Mouse (Mus musculus): ENCODE measurements around the gene Wdhd1. TPM values are rescaled to one million over a fixed set of nuclear protein-coding genes. Genes with fewer than 3 reads are reported as not detected.

Wdhd1 gene
- polyA plus RNA-seq, 1 experiment from 2014 or later = 18.7 TPM

- Histone ChIP-seq H3K9me3 (replicated peaks; ENCODE audit: control insufficient read depth, low read length) (no peaks in the 10 kb centered on the region), H3K4me1 (ENCODE audit: control insufficient read depth, insufficient read depth, low read length) (peaks cover 4% of the 10 kb centered on the region; the same call in 1 of the 2 replicates), H3K9ac (ENCODE audit: low read length) (no peak overlapping the region), H3K27ac (ENCODE audit: low read depth, low read length) (no peak overlapping the region), H3K4me2 (ENCODE audit: low read length) (no peak overlapping the region), H3K36me3 (ENCODE audit: control insufficient read depth, insufficient read depth, low read length) (peaks cover 19% of the 10 kb centered on the region; the same call in 1 of the 2 replicates), H3K27me3 (replicated peaks; ENCODE audit: control insufficient read depth, insufficient read depth, low read length) (no peaks in the 10 kb centered on the region), H3K4me3 (ENCODE audit: low read depth, low read length) (no peak overlapping the region)
- DNase-seq (ENCODE audit: low spot score) (no peak), ATAC-seq (no peak)
- 92% methylated on average over 6 of the region's 6 CpGs for WGBS
These were observed 28.3 kb upstream of the Wdhd1 start for GRCm38 (mm10) chr14:47304814-47305405.

- ATAC-seq (no peak), DNase-seq (ENCODE audit: low spot score) (no peak)
- Histone ChIP-seq H3K9ac (ENCODE audit: low read length) (no peak overlapping the region), H3K4me1 (ENCODE audit: control insufficient read depth, insufficient read depth, low read length) (peaks cover 12% of the 10 kb centered on the region), H3K27ac (ENCODE audit: low read depth, low read length) (no peak overlapping the region), H3K9me3 (replicated peaks; ENCODE audit: control insufficient read depth, low read length) (no peaks in the 10 kb centered on the region), H3K36me3 (ENCODE audit: control insufficient read depth, insufficient read depth, low read length) (0 out of 2 replicates have a peak, but pooled peaks cover 6% of the 10 kb centered on the region), H3K4me3 (ENCODE audit: low read depth, low read length) (no peak overlapping the region), H3K27me3 (replicated peaks; ENCODE audit: control insufficient read depth, insufficient read depth, low read length) (no peaks in the 10 kb centered on the region), H3K4me2 (ENCODE audit: low read length) (no peak overlapping the region)
- WGBS = 72% methylated on average over 14 of the region's 14 CpGs
These were observed 26.4 kb upstream of the Wdhd1 start for GRCm38 (mm10) chr14:47302885-47303680.

- Histone ChIP-seq H3K27me3 (replicated peaks; ENCODE audit: control insufficient read depth, insufficient read depth, low read length) (no peaks in the 10 kb centered on the region), H3K4me2 (ENCODE audit: low read length) (peak overlapping the region; percentile 82), H3K4me1 (ENCODE audit: control insufficient read depth, insufficient read depth, low read length) (peaks cover 12% of the 10 kb centered on the region), H3K36me3 (ENCODE audit: control insufficient read depth, insufficient read depth, low read length) (0 out of 2 replicates have a peak, but pooled peaks cover 2% of the 10 kb centered on the region), H3K9ac (ENCODE audit: low read length) (peak overlapping the region; percentile 95), H3K4me3 (ENCODE audit: low read depth, low read length) (peak overlapping the region; percentile 83), H3K9me3 (replicated peaks; ENCODE audit: control insufficient read depth, low read length) (no peaks in the 10 kb centered on the region), H3K27ac (ENCODE audit: low read depth, low read length) (peak overlapping the region; percentile 96)
- ATAC-seq = peak; percentile 60
- WGBS = under 1% methylated on average over 15 of the region's 15 CpGs
- DNase-seq (ENCODE audit: low spot score) = peak; percentile 58
These were observed 22.2 kb upstream of the Wdhd1 start for GRCm38 (mm10) chr14:47298819-47299261.

- peak overlapping the region; percentile 82 for H3K4me2 ChIP-seq (ENCODE audit: low read length)
- H3K9ac ChIP-seq (ENCODE audit: low read length) = peak overlapping the region; percentile 95
- H3K27ac ChIP-seq (ENCODE audit: low read depth, low read length) = peak overlapping the region; percentile 96
- no peaks in the 10 kb centered on the region for H3K27me3 ChIP-seq (replicated peaks; ENCODE audit: control insufficient read depth, insufficient read depth, low read length)
- peak; percentile 47 for DNase-seq (ENCODE audit: low spot score)
- WGBS = under 1% methylated on average over 25 of the region's 38 CpGs
- ATAC-seq = peak; percentile 80
- peak overlapping the region; percentile 83 for H3K4me3 ChIP-seq (ENCODE audit: low read depth, low read length)
- H3K9me3 ChIP-seq (replicated peaks; ENCODE audit: control insufficient read depth, low read length) = no peaks in the 10 kb centered on the region
- 0 out of 2 replicates have a peak, but pooled peaks cover 2% of the 10 kb centered on the region for H3K36me3 ChIP-seq (ENCODE audit: control insufficient read depth, insufficient read depth, low read length)
- peaks cover 12% of the 10 kb centered on the region for H3K4me1 ChIP-seq (ENCODE audit: control insufficient read depth, insufficient read depth, low read length)
These were observed 21.7 kb upstream of the Wdhd1 start for GRCm38 (mm10) chr14:47298408-47298792.

GRCm38 (mm10) chr14:47297785-47298407 lies 21.2 kb upstream of the Wdhd1 start, which contains the start of gene Mapk1ip1l:
Gene Mapk1ip1l, plus strand, starts transcription at chr14:47298266.
- H3K27ac ChIP-seq (ENCODE audit: low read depth, low read length) = peak within 1 kb of the TSS; percentile 96
- ATAC-seq (peak; percentile 90), DNase-seq (ENCODE audit: low spot score) (peak; percentile 88)
- no peaks in the 10 kb centered on the region for H3K27me3 ChIP-seq (replicated peaks; ENCODE audit: control insufficient read depth, insufficient read depth, low read length)
- no peaks in the 10 kb centered on the region for H3K36me3 ChIP-seq (ENCODE audit: control insufficient read depth, insufficient read depth, low read length)
- peak within 1 kb of the TSS; percentile 95 for H3K9ac ChIP-seq (ENCODE audit: low read length)
- no peaks in the 10 kb centered on the region for H3K9me3 ChIP-seq (replicated peaks; ENCODE audit: control insufficient read depth, low read length)
- H3K4me3 ChIP-seq (ENCODE audit: low read depth, low read length) = peak within 1 kb of the TSS; percentile 83
- peaks cover 12% of the 10 kb centered on the region for H3K4me1 ChIP-seq (ENCODE audit: control insufficient read depth, insufficient read depth, low read length)
- WGBS = under 1% methylated on average over 33 of the region's 34 CpGs
- peak within 1 kb of the TSS; percentile 82 for H3K4me2 ChIP-seq (ENCODE audit: low read length)

GRCm38 (mm10) chr14:47296232-47296631 lies 19.6 kb upstream of the Wdhd1 start:
- WGBS = 81% methylated on average over 2 of the region's 2 CpGs
- no peak overlapping the region for H3K4me3 ChIP-seq (ENCODE audit: low read depth, low read length)
- no peak overlapping the region for H3K4me2 ChIP-seq (ENCODE audit: low read length)
- no peak for DNase-seq (ENCODE audit: low spot score)
- no peak overlapping the region for H3K9ac ChIP-seq (ENCODE audit: low read length)
- ATAC-seq = no peak
- no peaks in the 10 kb centered on the region for H3K9me3 ChIP-seq (replicated peaks; ENCODE audit: control insufficient read depth, low read length)
- no peak overlapping the region for H3K27ac ChIP-seq (ENCODE audit: low read depth, low read length)
- H3K27me3 ChIP-seq (replicated peaks; ENCODE audit: control insufficient read depth, insufficient read depth, low read length) = no peaks in the 10 kb centered on the region
- H3K36me3 ChIP-seq (ENCODE audit: control insufficient read depth, insufficient read depth, low read length) = 0 out of 2 replicates have a peak, but pooled peaks cover 2% of the 10 kb centered on the region
- H3K4me1 ChIP-seq (ENCODE audit: control insufficient read depth, insufficient read depth, low read length) = peaks cover 12% of the 10 kb centered on the region

GRCm38 (mm10) chr14:47294136-47294535 lies 17.5 kb upstream of the Wdhd1 start:
- Histone ChIP-seq H3K9me3 (replicated peaks; ENCODE audit: control insufficient read depth, low read length) (no peaks in the 10 kb centered on the region), H3K27ac (ENCODE audit: low read depth, low read length) (no peak overlapping the region), H3K4me3 (ENCODE audit: low read depth, low read length) (no peak overlapping the region), H3K4me1 (ENCODE audit: control insufficient read depth, insufficient read depth, low read length) (peaks cover under 1% of the 10 kb centered on the region), H3K9ac (ENCODE audit: low read length) (no peak overlapping the region), H3K27me3 (replicated peaks; ENCODE audit: control insufficient read depth, insufficient read depth, low read length) (no peaks in the 10 kb centered on the region), H3K4me2 (ENCODE audit: low read length) (no peak overlapping the region), H3K36me3 (ENCODE audit: control insufficient read depth, insufficient read depth, low read length) (peaks cover 17% of the 10 kb centered on the region)
- WGBS = 53% methylated on average over 4 of the region's 4 CpGs
- no peak for ATAC-seq
- DNase-seq (ENCODE audit: low spot score) = no peak

GRCm38 (mm10) chr14:47291772-47292171 lies 15.1 kb upstream of the Wdhd1 start:
- Histone ChIP-seq H3K4me2 (ENCODE audit: low read length) (no peak overlapping the region), H3K9me3 (replicated peaks; ENCODE audit: control insufficient read depth, low read length) (no peaks in the 10 kb centered on the region), H3K27ac (ENCODE audit: low read depth, low read length) (no peak overlapping the region), H3K27me3 (replicated peaks; ENCODE audit: control insufficient read depth, insufficient read depth, low read length) (no peaks in the 10 kb centered on the region), H3K4me3 (ENCODE audit: low read depth, low read length) (no peak overlapping the region), H3K36me3 (ENCODE audit: control insufficient read depth, insufficient read depth, low read length) (peaks cover 17% of the 10 kb centered on the region), H3K9ac (ENCODE audit: low read length) (no peak overlapping the region), H3K4me1 (ENCODE audit: control insufficient read depth, insufficient read depth, low read length) (no peaks in the 10 kb centered on the region)
- ATAC-seq = no peak
- WGBS = 86% methylated on average over 1 of the region's 1 CpGs
- no peak for DNase-seq (ENCODE audit: low spot score)

Data from forebrain, embryonic 14.5 days (tissue).